Mouse (Mus musculus): ENCODE data around the gene Cd46.
A peak's percentile ranks its signal among the peaks of the same experiment; 100 is the strongest.

Cd46 gene

DNA sequence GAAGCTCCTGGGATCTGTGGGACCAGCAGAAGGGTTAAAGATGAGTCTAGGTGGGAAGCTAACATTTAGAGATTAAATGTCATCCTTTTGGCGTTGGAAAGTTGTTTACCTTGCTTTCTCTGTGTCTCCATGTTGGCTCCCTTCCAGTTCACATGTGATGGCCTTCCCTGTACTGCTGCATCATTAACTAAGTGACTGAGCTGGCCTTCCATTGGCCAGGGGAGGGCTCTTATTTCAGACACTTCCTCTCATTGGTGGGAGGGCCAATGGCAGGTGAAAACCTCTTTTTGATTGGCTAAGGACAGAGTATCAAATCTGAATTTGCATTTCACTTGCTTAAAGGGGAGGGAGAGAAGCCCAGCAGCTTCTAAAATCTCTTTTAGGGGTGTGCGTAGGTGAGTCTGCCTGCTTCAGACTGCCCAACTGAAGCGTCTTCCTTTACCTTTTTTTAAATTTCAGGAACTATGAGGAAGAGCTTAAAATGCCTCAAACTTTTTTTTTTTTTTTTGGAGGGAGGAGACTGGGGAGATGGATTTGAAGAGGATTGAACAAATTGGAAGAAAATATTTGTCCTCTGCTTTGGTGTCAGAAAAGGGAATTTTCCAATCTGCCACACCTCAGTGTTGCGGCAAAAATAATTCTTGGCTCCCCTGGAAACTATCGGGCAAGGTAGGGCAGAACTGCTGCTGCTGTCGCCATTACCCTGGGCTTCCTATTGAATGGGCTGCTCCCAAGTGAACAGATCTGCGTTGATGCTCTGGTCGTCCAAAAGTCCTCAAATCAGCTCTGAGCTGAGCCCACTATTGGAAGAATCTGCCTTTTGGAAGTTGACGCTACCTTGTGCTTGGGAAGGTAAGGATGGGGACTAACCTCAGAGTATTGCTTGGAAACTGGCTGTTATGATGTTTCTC, 73.7 kb downstream of the Cd46 start:
- peak; percentile 97 to 98 for DNase-seq (ENCODE audit: low spot score in 2 of 2)

DNA sequence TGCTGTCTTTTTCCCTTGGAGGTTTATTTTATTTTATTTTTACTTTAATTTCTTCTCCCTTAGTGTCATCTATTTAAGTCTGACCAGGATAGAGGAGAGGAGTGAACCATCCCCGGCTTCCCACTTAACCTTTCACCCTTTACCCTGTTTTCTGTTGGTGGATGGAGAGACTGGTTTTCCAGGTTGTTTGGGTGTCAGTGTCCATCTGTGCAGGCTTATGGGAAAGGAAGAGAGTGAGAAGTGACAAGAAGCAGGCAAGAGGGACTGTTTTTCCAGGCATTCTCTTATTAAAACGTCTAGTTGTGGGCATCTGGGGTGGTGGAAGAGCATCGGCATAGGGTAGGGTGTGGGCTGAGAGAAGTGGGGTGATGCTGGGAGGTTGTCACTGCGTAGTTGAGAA, 74.4 kb downstream of the Cd46 start:
- no peak for DNase-seq (ENCODE audit: low spot score in 2 of 2)

DNA sequence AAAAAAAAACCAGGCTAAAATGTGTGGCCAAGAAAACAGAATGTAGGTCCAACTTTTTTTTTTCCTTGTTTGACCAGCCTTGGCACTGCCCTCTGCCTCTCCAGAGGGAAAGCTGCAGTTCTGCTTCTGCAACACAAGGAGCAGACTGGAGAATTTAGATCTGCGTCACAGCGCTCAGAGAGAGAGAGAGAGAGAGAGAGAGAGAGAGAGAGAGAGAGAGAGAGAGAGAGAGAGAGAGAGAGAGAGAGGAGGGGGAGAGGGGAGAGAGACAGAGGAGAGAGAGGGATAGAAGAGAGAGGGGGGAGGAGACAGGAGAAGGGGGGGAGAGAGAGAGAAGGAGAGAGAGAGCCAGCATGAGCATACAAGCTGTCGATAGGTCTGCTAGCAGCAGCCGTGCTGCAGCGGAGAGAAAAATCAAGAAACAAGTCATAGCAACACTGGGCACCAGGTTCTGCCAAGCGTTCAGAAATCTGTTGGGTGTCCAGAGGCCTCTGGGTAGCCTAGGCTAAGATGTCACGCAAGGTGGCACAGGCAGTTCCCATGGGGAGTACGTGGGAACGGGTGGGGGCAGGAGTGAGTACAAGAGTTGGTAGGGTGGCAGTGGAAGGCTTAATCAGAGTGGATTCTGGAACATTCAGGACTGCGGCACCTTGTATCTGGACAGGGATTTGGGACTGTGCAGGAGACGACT, 75.1 kb downstream of the Cd46 start:
- DNase-seq (ENCODE audit: low spot score in 2 of 2), result peak; percentile 73 to 77

DNA sequence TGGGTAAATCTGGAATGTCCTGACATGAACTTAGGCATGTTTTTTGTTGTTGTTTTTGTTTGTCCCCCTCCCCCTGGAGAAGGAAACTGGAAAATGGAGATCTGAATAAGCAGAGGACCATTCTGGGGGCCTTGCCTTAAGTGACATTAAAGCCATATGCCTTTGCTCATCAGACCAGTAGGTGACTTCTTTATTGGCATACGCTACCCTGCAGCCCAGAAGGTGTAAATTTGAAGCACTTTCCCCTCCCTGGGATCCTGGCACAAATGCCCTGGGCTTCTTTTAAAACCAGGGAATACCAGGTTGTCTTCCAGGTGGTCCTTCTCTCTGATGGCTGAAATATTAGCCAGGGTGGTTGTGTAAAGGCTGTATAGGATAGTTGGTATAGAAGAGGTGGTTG, 76.8 kb downstream of the Cd46 start:
- no peak for DNase-seq (ENCODE audit: low spot score in 2 of 2)

DNA sequence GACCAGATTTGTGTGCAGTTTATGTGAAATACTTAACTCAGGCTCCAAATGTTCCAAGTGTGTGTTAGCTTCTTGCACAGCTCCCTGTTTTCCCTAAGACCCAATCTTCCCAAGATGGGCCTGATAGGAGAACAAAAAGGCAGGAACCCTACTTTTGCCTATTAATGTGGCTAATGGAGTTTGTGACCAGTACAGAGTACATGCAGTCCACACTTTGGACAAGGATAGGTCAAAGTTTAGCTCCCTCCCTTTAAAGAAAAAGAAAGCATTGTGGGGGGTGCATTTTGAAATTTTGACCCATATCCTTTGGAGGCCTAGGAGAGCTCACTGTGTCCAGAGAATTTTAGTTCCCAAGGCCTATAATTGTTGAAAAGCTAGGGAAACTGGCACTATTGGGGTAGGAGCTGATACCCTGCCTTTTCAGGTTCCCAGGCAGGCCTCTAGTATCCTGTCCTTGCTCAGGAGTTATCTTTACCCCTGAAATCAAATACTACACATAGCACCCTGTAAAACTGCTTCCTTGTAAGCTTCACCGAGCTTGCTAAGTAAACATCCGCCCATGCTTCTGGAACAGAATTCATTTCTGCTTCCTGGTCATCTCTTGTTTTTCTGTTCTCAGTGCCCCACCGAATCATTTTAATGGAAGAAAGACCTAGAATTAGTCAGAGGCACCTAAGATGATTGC, 77.7 kb downstream of the Cd46 start:
- no peak for DNase-seq (ENCODE audit: low spot score in 2 of 2)

DNA sequence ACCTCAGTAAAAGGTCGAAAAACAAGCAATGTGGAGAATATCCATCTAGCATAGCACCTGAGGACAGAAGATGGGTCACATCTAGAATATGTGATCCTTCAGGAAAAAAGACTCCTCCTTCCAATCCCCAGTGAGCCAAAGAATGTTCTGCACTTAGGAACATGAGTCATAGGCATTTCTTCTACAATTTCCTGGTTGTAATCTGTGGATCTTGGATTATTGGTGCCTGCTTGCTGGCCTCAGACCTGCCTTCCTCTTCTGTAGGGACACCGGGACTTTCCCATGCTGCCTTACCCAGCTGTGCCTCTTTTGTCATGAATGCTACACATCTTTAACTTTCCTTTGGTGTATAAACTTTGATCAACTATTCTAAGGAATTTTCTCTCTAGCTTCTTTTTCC, 79.5 kb downstream of the Cd46 start:
- DNase-seq (ENCODE audit: low spot score in 2 of 2), result no peak

DNA sequence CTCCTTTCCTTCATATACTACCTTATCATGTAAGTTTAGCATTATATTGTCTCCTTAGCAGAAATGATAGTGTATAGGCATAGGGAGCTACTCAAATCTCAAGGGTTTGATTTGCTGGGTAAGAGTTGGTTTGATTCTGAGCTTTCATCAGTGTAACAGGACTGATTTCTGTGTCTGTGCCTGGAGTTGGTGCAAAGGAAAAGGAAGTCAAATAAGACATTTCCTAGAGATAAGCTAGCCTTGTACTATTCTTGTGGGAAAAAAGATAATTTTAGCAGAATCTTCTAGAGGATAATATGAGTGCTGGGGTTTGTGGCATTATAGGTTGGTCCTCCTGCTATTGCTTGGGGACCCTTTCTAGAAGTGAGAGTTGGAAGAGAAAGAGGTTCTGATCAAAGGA, 85.8 kb downstream of the Cd46 start:
- DNase-seq (ENCODE audit: low spot score in 2 of 2), result no peak

DNA sequence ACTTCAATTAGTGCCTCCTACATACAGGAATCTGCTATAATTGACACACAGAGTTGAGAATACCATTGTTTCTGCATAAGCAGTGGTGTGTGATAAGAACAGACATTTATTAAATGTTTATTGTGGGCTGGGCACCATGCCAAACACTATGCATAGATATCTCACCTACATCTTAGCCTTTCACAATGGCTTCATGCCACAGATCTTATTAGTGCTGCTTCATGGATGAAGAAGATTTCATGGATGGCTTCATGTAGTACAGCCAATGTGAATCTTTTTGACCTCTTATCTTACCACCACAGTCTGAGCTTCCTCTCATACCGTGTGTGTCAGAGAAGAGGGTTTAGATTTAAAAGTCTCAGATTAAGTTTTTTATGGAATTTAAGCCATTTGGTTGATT, 87.9 kb downstream of the Cd46 start:
- no peak for DNase-seq (ENCODE audit: low spot score in 2 of 2)

DNA sequence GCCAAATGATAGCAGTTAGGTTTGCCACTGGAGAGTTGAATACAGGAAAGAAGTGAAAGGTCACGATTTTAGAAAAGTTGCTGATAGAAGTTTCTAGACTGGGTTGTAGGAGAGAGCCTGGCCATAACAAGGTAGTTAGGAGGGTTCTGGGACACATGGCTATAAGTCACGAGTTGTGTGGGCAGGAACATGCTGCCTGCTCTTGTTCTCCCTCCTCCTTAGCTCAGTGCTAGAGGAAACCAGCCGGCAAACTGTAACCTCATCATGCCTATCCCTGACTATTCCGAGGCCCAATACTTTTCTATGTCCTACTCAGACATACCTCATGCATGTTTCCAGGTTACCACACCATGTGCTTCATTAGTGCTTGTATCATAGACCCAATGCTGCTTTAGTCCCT, 88.7 kb downstream of the Cd46 start:
- no peak for DNase-seq (ENCODE audit: low spot score in 2 of 2)

DNA sequence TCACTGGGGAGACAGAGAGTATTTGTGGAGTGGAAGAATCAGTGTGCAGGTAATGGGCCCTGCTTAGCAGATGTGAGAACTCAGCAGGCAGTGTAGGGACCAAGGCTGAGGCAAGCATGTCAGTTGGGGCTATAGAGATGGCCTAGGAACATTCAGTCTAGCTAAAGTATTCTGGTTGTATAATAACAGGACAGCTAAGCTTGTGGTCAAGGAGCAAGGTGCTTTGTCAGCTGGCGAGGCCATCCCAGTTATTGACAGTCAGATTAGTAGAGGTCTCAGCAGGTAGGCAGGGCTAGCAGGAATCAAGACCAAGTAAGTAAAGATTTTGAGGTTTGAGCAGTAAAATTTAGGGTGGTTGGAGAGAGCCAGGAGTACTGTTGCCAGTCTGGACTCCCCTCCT, 93.7 kb downstream of the Cd46 start:
- DNase-seq (ENCODE audit: low spot score in 2 of 2), result no peak

DNA sequence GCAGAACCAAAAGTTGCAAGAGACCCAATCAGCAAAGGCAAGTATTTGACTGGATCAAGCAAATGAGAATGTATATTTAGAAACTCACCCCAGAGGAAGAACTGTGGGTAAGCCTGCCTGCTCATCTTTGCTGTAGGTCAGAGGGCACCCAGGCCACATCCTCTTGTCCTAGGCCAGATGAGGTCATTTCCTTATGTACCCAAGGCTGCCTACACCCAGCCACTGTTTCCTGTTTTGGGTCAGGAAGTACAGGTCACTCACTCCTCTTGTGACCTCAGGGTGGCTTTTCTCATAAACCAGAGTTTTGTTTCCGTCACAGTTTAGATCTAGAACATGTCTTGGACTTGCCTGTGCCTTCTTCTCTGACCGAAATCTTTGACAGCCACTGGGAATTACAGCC, 96.9 kb downstream of the Cd46 start:
- DNase-seq (ENCODE audit: low spot score in 2 of 2), result no peak

DNA sequence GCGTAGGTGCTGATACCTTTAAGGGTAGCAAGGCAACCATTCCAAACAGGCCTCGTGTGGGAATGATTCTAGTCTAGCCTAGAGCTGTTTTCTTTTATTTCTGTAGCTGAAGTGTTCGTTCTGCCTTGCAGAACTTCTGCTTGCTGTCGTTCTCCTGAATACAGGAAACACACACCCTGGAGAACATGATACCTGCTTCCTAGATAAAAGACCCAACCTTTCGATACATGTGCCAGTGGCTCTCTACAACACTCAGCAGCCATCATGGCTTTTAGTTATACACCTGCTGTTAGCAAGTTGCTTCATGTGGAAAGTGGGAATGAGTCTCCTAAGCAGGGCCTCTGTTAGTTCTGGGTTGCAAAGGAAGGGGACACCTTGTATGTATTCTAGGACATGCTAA, 97.8 kb downstream of the Cd46 start:
- no peak for DNase-seq (ENCODE audit: low spot score in 2 of 2)

DNA sequence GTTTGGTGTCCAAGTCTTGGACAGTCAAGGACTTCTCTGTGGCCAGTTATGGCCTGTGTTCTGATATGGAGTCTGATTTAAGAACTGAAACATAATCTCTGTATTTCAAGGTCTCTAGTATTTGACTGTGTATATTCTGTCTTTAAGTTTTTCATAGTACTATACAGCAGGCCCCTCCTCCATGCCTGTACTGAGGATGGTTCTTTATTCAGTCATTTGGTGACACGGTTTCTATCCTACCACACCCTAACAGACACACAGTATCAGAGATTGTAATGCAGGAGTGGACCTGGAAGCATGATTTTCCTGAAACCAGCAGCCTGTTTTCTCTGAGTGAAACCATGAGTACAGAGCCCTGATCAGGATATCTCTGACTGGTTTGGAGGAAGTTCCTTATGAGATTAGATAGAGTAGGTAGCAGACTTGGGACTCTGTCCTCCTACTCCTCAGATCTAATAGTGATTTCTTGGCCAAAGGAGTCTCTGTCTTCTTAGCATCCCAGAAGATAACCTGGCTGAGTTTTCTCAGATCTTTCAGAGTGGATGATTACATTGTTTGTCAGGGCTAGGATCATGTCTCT, 98.5 kb downstream of the Cd46 start:
- DNase-seq (ENCODE audit: low spot score in 2 of 2), result no peak

DNA sequence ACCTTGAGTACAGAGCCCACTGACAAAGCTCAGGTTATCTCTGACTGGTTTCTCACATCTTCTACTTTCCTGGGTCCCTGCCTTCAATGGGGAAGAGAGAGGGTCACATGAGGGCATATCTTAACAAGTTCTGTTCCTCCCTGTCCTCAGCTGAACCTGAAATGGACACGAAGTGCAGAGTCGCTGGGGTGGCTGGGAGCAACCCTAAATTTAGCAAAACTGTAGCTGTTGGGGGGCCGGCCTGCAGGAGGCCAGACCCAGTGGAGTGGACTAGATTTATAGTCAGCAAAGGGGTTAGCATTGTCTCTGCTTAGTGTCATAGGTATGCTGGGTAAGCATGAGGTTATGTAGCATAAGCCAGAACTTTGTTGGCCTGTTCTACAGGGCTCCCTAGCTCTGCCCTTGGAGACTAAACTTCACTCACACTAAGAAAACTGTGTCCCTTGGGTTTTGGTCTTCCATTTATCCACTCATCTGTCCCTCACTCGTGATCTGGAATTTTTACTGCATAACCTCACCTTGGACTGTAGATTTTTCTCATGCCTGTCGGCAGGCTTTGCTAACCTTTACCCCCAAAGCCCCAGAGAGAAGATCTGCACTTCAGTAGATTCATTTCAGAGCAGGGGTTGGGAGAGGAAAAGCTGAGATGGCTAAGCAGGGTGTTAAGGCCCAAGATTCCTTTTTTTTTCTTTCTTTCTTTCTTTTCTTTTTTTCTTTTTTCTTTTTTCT, 99.3 kb downstream of the Cd46 start:
- no peak for DNase-seq (ENCODE audit: low spot score in 2 of 2)

DNA sequence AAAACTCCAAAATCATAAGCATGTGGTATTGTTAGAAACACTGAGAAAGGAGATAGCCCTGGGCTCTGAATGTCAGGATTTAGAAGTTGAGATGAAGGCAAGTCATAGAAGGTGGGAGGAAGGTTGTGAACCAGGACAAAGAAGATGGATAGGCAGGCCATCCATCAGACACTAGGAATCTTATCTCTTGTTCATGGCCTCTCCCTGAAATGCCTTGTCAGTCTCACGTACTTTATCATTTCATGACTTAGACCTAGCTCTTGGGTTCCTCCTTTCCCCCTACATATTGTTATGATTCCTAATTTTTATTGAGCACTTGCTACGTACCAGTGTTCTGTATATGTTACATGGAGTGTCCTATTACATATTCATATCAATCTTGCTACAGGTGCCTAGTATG, 100.4 kb downstream of the Cd46 start:
- no peak for DNase-seq (ENCODE audit: low spot score in 2 of 2)

DNA sequence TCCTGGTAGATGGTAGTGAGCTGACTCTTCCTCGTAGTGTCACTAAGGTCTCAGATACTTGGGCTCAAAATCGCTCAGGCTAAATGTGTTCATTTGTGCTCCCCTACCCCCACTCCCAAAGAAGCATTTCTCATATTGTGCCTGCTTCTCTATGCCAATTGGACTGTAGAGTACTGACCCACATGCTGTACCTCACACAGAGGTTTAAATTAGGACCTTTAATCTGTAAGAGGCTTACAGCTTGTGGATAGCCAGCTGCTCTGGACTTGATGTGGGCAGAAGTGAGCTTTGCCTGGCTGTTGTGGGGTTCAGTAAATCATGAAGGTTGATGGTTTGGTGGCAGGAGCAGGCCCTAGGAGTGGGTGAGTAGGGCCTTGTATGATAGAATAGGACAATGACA, 101.1 kb downstream of the Cd46 start:
- DNase-seq (ENCODE audit: low spot score in 2 of 2), result no peak

DNA sequence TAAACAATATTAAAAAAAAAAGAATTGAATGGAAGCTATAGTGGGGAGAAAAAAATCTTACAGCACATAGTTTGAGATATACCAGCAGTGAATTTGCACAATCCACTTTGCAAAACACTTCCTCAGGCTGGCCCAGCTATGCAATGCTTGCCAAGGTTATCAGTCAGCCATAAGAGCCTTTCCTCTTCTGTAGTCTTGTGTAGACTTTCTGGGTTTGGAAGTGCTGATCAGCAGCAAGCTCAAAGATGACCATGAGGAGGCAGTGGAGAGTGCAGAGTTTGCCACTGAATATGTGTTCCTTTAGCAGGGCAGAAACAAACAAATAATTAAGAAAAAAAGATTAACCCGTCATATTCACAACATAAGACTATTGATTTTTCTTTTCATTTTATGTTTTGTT, 103.0 kb downstream of the Cd46 start:
- DNase-seq (ENCODE audit: low spot score in 2 of 2), result no peak
